Mouse (Mus musculus): Measurements from ENCODE around the gene Cd38. TPM values are rescaled to one million over a fixed set of nuclear protein-coding genes. Genes with fewer than 3 reads are reported as not detected.

Gene Cd38
- 145 TPM for polyA plus RNA-seq (2014; fragmentation: Illumina TruSeq; extraction: RNeasy Lipid Tissue Mini Kit (QIAGEN cat#74804); ENCODE audit: low replicate concordance)

DNA sequence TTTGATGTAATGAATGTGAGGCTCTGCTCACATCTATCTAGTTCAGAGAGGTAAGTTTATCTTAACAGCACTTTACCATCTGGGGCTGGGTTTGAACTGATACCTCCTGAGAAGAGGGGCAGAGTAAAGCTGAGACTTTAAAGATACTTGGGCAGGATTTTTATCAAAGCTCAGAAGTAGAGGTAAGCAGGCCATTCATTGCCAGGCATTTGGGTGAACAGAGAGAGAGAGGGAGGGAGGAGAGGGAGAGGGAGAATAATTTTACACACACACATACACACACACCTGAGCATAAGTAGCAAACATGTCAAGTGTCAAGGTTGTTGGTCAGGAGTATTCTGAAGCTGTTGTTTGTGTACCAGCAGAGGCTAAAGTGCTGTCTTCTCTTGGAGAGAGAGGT, at the start of gene Cd38:
Gene Cd38 (plus strand): TSS at position 301 of the 400 bp plus-strand sequence.

DNA sequence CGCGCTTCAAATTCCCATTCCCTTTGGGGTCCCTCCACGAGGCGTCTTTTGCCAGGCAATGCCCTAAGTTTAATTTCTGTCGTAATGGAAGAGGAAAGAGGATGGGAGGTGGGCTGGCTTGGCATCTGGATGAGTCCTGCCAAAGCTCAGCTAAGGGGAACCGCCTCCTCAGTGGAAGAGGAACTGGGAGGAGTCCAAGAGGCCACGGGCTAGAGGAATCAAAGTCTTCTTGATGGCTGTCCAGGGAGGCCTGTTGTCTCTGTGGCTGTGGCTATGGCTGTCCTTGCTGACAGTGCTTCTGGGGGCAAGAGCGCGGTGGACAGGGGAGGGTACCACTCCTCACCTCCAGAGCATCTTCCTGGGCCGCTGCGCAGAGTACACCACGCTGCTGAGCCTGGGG, 49.7 kb upstream of the Cd38 start, which contains the start of gene Bst1:
Gene Bst1 (plus strand): TSS at position 191 of the 400 bp plus-strand sequence.

DNA sequence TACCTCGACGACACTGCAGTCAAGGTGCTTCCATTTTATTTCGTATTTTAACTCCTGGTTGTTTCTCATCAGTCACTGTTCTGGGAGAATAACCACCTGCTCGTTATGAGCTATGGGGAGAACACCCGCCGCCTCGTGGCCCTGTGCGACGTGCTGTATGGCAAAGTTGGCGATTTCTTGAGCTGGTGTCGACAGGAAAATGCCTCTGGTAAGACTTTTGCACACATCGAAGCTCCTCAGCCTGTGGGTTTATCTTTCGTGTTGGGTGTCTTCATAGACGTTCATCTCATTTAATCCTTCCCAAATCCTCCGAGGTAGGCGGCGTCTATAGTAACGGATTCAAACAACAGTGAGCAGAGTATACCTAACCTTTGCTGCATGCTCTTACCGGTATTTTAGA, 46.8 kb upstream of the Cd38 start, which contains the start of gene Fbxl5:
Gene Fbxl5 (minus strand): TSS at position 101 of the 400 bp plus-strand sequence.

DNA sequence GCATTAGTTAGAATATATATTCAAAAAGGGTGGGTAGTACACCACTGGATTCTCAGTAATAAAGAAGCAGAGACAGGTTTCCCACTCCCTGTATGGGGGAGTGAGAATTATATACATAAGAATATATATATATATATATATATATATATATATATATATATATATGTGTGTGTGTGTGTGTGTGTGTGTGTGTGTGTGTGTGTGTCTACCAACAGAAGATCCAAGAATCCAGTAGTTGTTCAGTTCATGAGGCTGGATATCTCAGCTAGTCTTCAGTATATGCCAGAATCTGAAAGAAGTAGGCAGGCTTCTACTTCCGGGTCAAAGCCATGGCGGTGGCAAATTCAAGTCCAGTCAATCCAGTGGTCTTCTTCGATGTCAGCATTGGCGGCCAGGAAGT, 44.5 kb downstream of the Cd38 start, which contains the start of gene Gm7879:
Gene Gm7879 (plus strand): TSS at position 301 of the 400 bp plus-strand sequence.

Other genes starting within 250 kb of the Cd38 start
- 4.4 TPM for gene Cc2d2a, start 206.2 kb upstream of the Cd38 start, polyA plus RNA-seq (2014; fragmentation: Illumina TruSeq; extraction: RNeasy Lipid Tissue Mini Kit (QIAGEN cat#74804); ENCODE audit: low replicate concordance)
- 666 TPM for gene Bst1, start 49.7 kb upstream of the Cd38 start, polyA plus RNA-seq (2014; fragmentation: Illumina TruSeq; extraction: RNeasy Lipid Tissue Mini Kit (QIAGEN cat#74804); ENCODE audit: low replicate concordance)
- 336 TPM for gene Fbxl5, start 46.9 kb upstream of the Cd38 start, polyA plus RNA-seq (2014; fragmentation: Illumina TruSeq; extraction: RNeasy Lipid Tissue Mini Kit (QIAGEN cat#74804); ENCODE audit: low replicate concordance)
- gene Gm7879, start 44.6 kb downstream of the Cd38 start, polyA plus RNA-seq (2014; fragmentation: Illumina TruSeq; extraction: RNeasy Lipid Tissue Mini Kit (QIAGEN cat#74804); ENCODE audit: low replicate concordance): 1.5 TPM
- 10.1 TPM for gene Fgfbp1, start 113.2 kb downstream of the Cd38 start, polyA plus RNA-seq (2014; fragmentation: Illumina TruSeq; extraction: RNeasy Lipid Tissue Mini Kit (QIAGEN cat#74804); ENCODE audit: low replicate concordance)
- gene Prom1, start 233.5 kb downstream of the Cd38 start, polyA plus RNA-seq (2014; fragmentation: Illumina TruSeq; extraction: RNeasy Lipid Tissue Mini Kit (QIAGEN cat#74804); ENCODE audit: low replicate concordance): 143 TPM

Measured in small intestine, adult 10 weeks (tissue).